Mouse (Mus musculus) urinary bladder, postnatal 14 days (tissue): ENCODE measurements around the gene Coro1b.

Experiments used
- DNase-seq: peaks from one replicate; pipeline ENCODE4 v3.0.0; 2021; ENCODE audit warnings: low spot score

Coro1b gene

GRCm38 (mm10) chr19:4143759-4144268 lies 4.6 kb upstream of the Coro1b start, which contains the start of gene Cabp4:
Cabp4 (minus strand) TSS chr19:4144033.
- DNase-seq = no peak

GRCm38 (mm10) chr19:4144550-4145498 lies 3.6 kb upstream of the Coro1b start:
- DNase-seq = no peak

- DNase-seq = no peak
Measured at GRCm38 (mm10) chr19:4145936-4146335, 2.5 kb upstream of the Coro1b start.

- no peak for DNase-seq
Measured at GRCm38 (mm10) chr19:4146366-4147021, 1.9 kb upstream of the Coro1b start.

- DNase-seq = no peak
Measured at GRCm38 (mm10) chr19:4147022-4147405, 1.4 kb upstream of the Coro1b start.

- no peak for DNase-seq
Measured at GRCm38 (mm10) chr19:4147782-4148490, 483 bp upstream of the Coro1b start.

GRCm38 (mm10) chr19:4148819-4149218 lies 400 bp downstream of the Coro1b start:
- no peak for DNase-seq

- no peak for DNase-seq
Measured at GRCm38 (mm10) chr19:4149283-4149682, 864 bp downstream of the Coro1b start.

GRCm38 (mm10) chr19:4149764-4150461 lies 1.5 kb downstream of the Coro1b start:
- DNase-seq = no peak

- DNase-seq = no peak
Measured at GRCm38 (mm10) chr19:4150567-4151487, 2.4 kb downstream of the Coro1b start.

GRCm38 (mm10) chr19:4151488-4151860 lies 3.1 kb downstream of the Coro1b start:
- no peak for DNase-seq

- no peak for DNase-seq
Measured at GRCm38 (mm10) chr19:4151898-4152297, 3.5 kb downstream of the Coro1b start.

GRCm38 (mm10) chr19:4152445-4153231 lies 4.2 kb downstream of the Coro1b start:
- no peak for DNase-seq

GRCm38 (mm10) chr19:4153232-4153654 lies 4.8 kb downstream of the Coro1b start, which contains the start of gene Ptprcap:
Ptprcap (plus strand) TSS chr19:4153604.
- DNase-seq = no peak

- no peak for DNase-seq
Measured at GRCm38 (mm10) chr19:4154437-4155222, 6.2 kb downstream of the Coro1b start.

- no peak for DNase-seq
Measured at GRCm38 (mm10) chr19:4155223-4156072, 7.0 kb downstream of the Coro1b start.

- DNase-seq = no peak
Measured at GRCm38 (mm10) chr19:4156073-4156579, 7.7 kb downstream of the Coro1b start.

- DNase-seq = no peak
Measured at GRCm38 (mm10) chr19:4156771-4157170, 8.4 kb downstream of the Coro1b start.
